Mouse (Mus musculus): Measurements from ENCODE around the gene Lrrk1.

DNA sequence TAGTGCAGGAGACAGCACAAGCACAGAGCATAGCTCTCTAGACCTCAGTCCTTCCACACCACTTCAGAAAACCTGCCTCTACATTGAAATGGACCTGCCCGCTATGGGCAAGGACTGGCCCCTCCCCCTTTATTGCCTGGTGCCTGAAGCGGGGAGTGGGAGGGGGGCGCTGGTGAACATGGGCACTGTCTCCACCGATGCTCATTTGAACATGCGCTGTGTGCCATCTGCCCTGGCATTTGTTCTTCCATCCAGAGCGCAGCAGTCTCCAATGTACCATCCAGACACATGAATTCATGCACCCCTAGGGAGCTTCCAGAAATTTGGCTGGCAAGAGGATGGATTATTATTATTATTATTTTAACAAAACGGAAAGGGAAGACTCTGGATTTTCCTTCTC, 24.9 kb upstream of the Lrrk1 start:
- TF ChIP-seq POLR2A (IDR thresholded peaks at IDR 0.05; ENCODE audit: borderline replicate concordance, extremely low read depth, low read depth, low read length) (no peak), CTCF (IDR thresholded peaks at IDR 0.05; ENCODE audit: insufficient read depth, low read length) (no peak)
